Comparison of ENCODE assay signal across 48 mouse cellular contexts in genomic region chr2:80322878-80323277, GRCm38 (mm10). TPM values are rescaled to one million over a fixed set of nuclear protein-coding genes. Genes with fewer than 3 reads are reported as not detected.
"Had no signal": no experiment of that assay in that cellular context is flagged by ENCODE, and none has a peak within 500 bp of the region (broad histone marks: within the 10 kb centered on the region; RNA-seq: fewer than 3 reads in every experiment).

No protein-coding gene starts in this region.

- H3K4me3 ChIP-seq: heart, embryonic 10.5 days; heart, embryonic 12.5 days; heart, embryonic 13.5 days; heart, embryonic 15.5 days; hindbrain, embryonic 10.5 days; hindbrain, embryonic 12.5 days; hindbrain, embryonic 13.5 days; hindbrain, embryonic 15.5 days; intestine, embryonic 15.5 days; kidney, embryonic 15.5 days; layer of hippocampus, adult 2 months had no signal

- H3K4me1 ChIP-seq: heart, embryonic 10.5 days; heart, embryonic 12.5 days; heart, embryonic 13.5 days; heart, embryonic 15.5 days; hindbrain, embryonic 10.5 days; hindbrain, embryonic 12.5 days; hindbrain, embryonic 13.5 days; hindbrain, embryonic 15.5 days; intestine, embryonic 15.5 days; kidney, embryonic 15.5 days had no signal

- H3K27ac ChIP-seq: heart, embryonic 10.5 days; heart, embryonic 13.5 days; heart, embryonic 15.5 days; hindbrain, embryonic 10.5 days; hindbrain, embryonic 12.5 days; hindbrain, embryonic 13.5 days; hindbrain, embryonic 14.5 days; hindbrain, embryonic 15.5 days; hindbrain, postnatal 0 days; intestine, embryonic 15.5 days; kidney, embryonic 15.5 days; kidney, postnatal 0 days; layer of hippocampus, adult 2 months had no signal

- H3K4me2 ChIP-seq: heart, embryonic 11.5 days; heart, embryonic 12.5 days; heart, embryonic 13.5 days; heart, embryonic 15.5 days; hindbrain, embryonic 12.5 days; hindbrain, embryonic 13.5 days; hindbrain, embryonic 14.5 days; hindbrain, embryonic 15.5 days; intestine, embryonic 15.5 days; kidney, embryonic 15.5 days had no signal

- H3K9me3 ChIP-seq: heart, embryonic 10.5 days; heart, embryonic 12.5 days; heart, embryonic 13.5 days; heart, embryonic 15.5 days; hindbrain, embryonic 10.5 days; hindbrain, embryonic 12.5 days; hindbrain, embryonic 13.5 days; hindbrain, embryonic 15.5 days; intestine, embryonic 15.5 days; kidney, embryonic 15.5 days had no signal

- DNase-seq: heart, postnatal 10 days; heart, postnatal 14 days; heart, postnatal 36 days; heart, postnatal 4 days; kidney, adult 11 months; kidney, adult 18-20 months; kidney, adult 2 months; kidney, adult 8-10 months; kidney, adult 9 months; kidney, postnatal 10 days; kidney, postnatal 14 days; kidney, postnatal 25 days; kidney, postnatal 36 days; kidney, postnatal 4 days; layer of hippocampus, adult 9-11 months; layer of hippocampus, postnatal 36 days had no signal

- H3K27me3 ChIP-seq: heart, embryonic 12.5 days; heart, embryonic 13.5 days; heart, embryonic 15.5 days; hindbrain, embryonic 12.5 days; hindbrain, embryonic 13.5 days; hindbrain, embryonic 15.5 days; intestine, embryonic 15.5 days; kidney, embryonic 15.5 days had no signal

- H3K9ac ChIP-seq: heart, embryonic 12.5 days; heart, embryonic 13.5 days; heart, embryonic 15.5 days; hindbrain, embryonic 12.5 days; hindbrain, embryonic 13.5 days; hindbrain, embryonic 14.5 days; hindbrain, embryonic 15.5 days; intestine, embryonic 15.5 days; kidney, embryonic 15.5 days had no signal

- ATAC-seq: hindbrain, embryonic 16.5 days; hindbrain, postnatal 0 days; inflammation-experienced regulatory T-cells, adult 6 months; intestine, embryonic 15.5 days; intestine, embryonic 16.5 days; intestine, postnatal 0 days had no signal

RNA-seq across cellular contexts. Expression of gene Prdx6b, which starts 30.6 kb away (rescaled TPM):
- total RNA-seq: heart, adult 8-10 months; heart, postnatal 10 days; heart, postnatal 14 days; heart, postnatal 25 days; heart, postnatal 36 days; heart, postnatal 4 days; hematopoietic stem cell, adult 5-6 weeks; hindbrain, postnatal 0 days; layer of hippocampus, adult 18-20 months; layer of hippocampus, adult 2 months; layer of hippocampus, adult 8-10 months; layer of hippocampus, postnatal 10 days; layer of hippocampus, postnatal 14 days; layer of hippocampus, postnatal 25 days; layer of hippocampus, postnatal 36 days had no signal
- polyA plus RNA-seq: heart, embryonic 10.5 days; heart, embryonic 11.5 days; heart, embryonic 12.5 days; heart, embryonic 13.5 days; heart, embryonic 14.5 days; heart, embryonic 15.5 days; heart, postnatal 0 days; hindbrain, embryonic 10.5 days; hindbrain, embryonic 11.5 days; hindbrain, embryonic 12.5 days; hindbrain, embryonic 13.5 days; hindbrain, embryonic 14.5 days; hindbrain, embryonic 15.5 days; hindbrain, embryonic 16.5 days; hindbrain, postnatal 0 days; intestine, embryonic 15.5 days; intestine, embryonic 16.5 days; intestine, postnatal 0 days; kidney, embryonic 15.5 days; kidney, embryonic 16.5 days; kidney, postnatal 0 days; large intestine, adult 2 months had no signal
